In the genomic region with DNA sequence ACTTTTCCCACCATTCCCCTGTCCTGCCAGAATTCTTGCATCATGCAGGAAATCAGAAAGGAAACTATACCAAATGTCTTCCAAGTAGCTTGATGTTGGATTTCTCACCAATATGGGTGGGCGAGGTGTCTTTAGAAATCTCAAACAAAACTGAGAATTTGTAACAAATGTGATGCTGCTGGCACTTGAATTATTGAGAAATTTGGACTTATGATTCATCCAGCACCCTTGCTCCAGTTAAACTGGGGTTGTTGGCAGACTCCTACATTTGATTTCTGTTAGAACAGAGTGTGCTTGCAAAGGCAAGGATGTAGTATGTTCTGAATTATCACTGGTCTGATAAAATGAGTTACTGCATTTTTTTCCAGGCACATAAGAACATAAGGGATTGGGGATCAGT, we compare ENCODE assay signal across 14 mouse cellular contexts.
DNase-seq lines count a peak whose midpoint lies in the region; ATAC-seq lines count a peak whose summit lies in the region.
"Had no signal": no experiment of that assay in that cellular context is flagged by ENCODE, and none has a peak within 500 bp of the region (broad histone marks: within the 10 kb centered on the region; RNA-seq: fewer than 3 reads in every experiment).

No protein-coding gene starts in this region.

- H3K4me1 ChIP-seq in hindbrain, embryonic 16.5 days (ENCODE audit: control insufficient read depth, insufficient read depth, low read depth, low read length) = no peaks in the 10 kb centered on the region
- H3K4me1 ChIP-seq in intestine, embryonic 16.5 days (ENCODE audit: control insufficient read depth, insufficient read depth, low read length) = no peaks in the 10 kb centered on the region
- H3K4me1 ChIP-seq: embryonic facial prominence, embryonic 15.5 days; heart, embryonic 15.5 days; liver, embryonic 15.5 days had no signal

- H3K27me3 ChIP-seq in hindbrain, embryonic 16.5 days (replicated peaks; ENCODE audit: control insufficient read depth, insufficient read depth, low read length) = no peaks in the 10 kb centered on the region
- H3K27me3 ChIP-seq in intestine, embryonic 16.5 days (replicated peaks; ENCODE audit: control insufficient read depth, insufficient read depth, low read length) = no peaks in the 10 kb centered on the region
- H3K27me3 ChIP-seq: embryonic facial prominence, embryonic 15.5 days; heart, embryonic 15.5 days; liver, embryonic 15.5 days had no signal

- no peak overlapping the region for H3K4me2 ChIP-seq in hindbrain, embryonic 16.5 days (ENCODE audit: low read length)
- H3K4me2 ChIP-seq in intestine, embryonic 16.5 days (ENCODE audit: low read depth, low read length) = no peak overlapping the region
- H3K4me2 ChIP-seq: embryonic facial prominence, embryonic 15.5 days; heart, embryonic 15.5 days; liver, embryonic 15.5 days had no signal

- H3K36me3 ChIP-seq in hindbrain, embryonic 16.5 days (ENCODE audit: control insufficient read depth, insufficient read depth, low read length) = no peaks in the 10 kb centered on the region
- H3K36me3 ChIP-seq in intestine, embryonic 16.5 days (ENCODE audit: control insufficient read depth, insufficient read depth, low read length) = no peaks in the 10 kb centered on the region
- H3K36me3 ChIP-seq: embryonic facial prominence, embryonic 15.5 days; heart, embryonic 15.5 days; liver, embryonic 15.5 days had no signal

- no peak overlapping the region for H3K9ac ChIP-seq in hindbrain, embryonic 16.5 days (ENCODE audit: low read depth, low read length)
- H3K9ac ChIP-seq in intestine, embryonic 16.5 days (ENCODE audit: low read depth, low read length) = no peak overlapping the region
- H3K9ac ChIP-seq: embryonic facial prominence, embryonic 15.5 days; heart, embryonic 15.5 days; liver, embryonic 15.5 days had no signal

- 90% methylated on average over 1 of the region's 1 CpGs for WGBS in hindbrain, embryonic 16.5 days
- WGBS in intestine, embryonic 16.5 days = 96% methylated on average over 1 of the region's 1 CpGs

- no peak overlapping the region for H3K27ac ChIP-seq in hindbrain, embryonic 16.5 days (ENCODE audit: low read depth, low read length)
- no peak overlapping the region for H3K27ac ChIP-seq in intestine, embryonic 16.5 days (ENCODE audit: low read length)
- H3K27ac ChIP-seq: embryonic facial prominence, embryonic 15.5 days; gastrocnemius, adult 2 months; heart, embryonic 15.5 days; hindbrain, postnatal 0 days; liver, embryonic 15.5 days; stomach, postnatal 0 days had no signal

- no peak overlapping the region for H3K4me3 ChIP-seq in hindbrain, embryonic 16.5 days (ENCODE audit: low read length)
- no peak overlapping the region for H3K4me3 ChIP-seq in intestine, embryonic 16.5 days (ENCODE audit: low read length)
- H3K4me3 ChIP-seq: embryonic facial prominence, embryonic 15.5 days; gastrocnemius, adult 2 months; heart, embryonic 15.5 days; liver, embryonic 15.5 days had no signal

- DNase-seq in heart, adult 8-10 months (ENCODE audit: low spot score) = peak; percentile 54
- DNase-seq in heart, postnatal 4 days = no peak
- DNase-seq in right cerebral cortex, adult 2 months (ENCODE audit: low spot score in 2 of 2) = peak; percentile 29 to 35
- no peak for DNase-seq in right cerebral cortex, postnatal 4 days
- DNase-seq in left cerebral cortex, adult 9 months (ENCODE audit: low spot score in 2 of 2) = peak; percentile 40 to 54
- DNase-seq in urinary bladder, postnatal 10 days (ENCODE audit: low spot score) = no peak
- DNase-seq: gastrocnemius, adult 2 months had no signal

- no peak for ATAC-seq in hindbrain, embryonic 16.5 days
- ATAC-seq in intestine, embryonic 16.5 days = no peak
- ATAC-seq: hindbrain, postnatal 0 days had no signal

- H3K9me3 ChIP-seq in hindbrain, embryonic 16.5 days (ENCODE audit: control insufficient read depth, low read length) = no peaks in the 10 kb centered on the region
- no peaks in the 10 kb centered on the region for H3K9me3 ChIP-seq in intestine, embryonic 16.5 days (ENCODE audit: control insufficient read depth, low read length)
- H3K9me3 ChIP-seq: embryonic facial prominence, embryonic 15.5 days; heart, embryonic 15.5 days; liver, embryonic 15.5 days had no signal

Comparison
In these comparisons a context has a peak if more than half of its experiments do, and no peak if none do; other contexts are left out.
1. DNase-seq: peak in heart, adult 8-10 months (single experiment), right cerebral cortex, adult 2 months (2 of 2) and left cerebral cortex, adult 9 months (2 of 2); none in heart, postnatal 4 days (single experiment), right cerebral cortex, postnatal 4 days (single experiment) and urinary bladder, postnatal 10 days (single experiment).